Mouse (Mus musculus): ENCODE data around the gene Cotl1. TPM values are rescaled to one million over a fixed set of nuclear protein-coding genes. Genes with fewer than 3 reads are reported as not detected.

Gene Cotl1
- polyA plus RNA-seq, 1 experiment from 2014 or later: 167 TPM

DNA sequence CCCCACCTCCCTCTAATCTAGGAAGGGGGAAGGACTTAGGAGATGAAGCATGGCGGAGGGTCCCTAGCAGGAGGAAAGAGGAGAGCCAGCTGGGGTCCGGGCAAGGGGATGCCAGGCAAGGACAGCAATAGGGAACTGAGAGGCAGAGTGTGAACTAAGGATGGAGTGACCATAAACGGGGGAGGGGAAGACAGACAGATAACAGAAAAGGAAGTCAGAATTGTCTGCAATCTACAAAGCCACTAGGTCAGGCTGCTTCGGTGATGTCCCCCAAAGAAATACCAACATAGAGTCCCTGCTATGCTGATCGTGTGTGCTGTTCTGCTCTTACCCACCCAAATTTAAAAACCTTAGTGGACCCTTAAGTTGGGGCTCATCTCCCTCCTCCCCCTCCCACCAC is 13.4 kb downstream of the Cotl1 start:
- Histone ChIP-seq H3K36me3 (no peaks in the 10 kb centered on the region), H3K4me1 (replicated peaks) (peaks cover 70% of the 10 kb centered on the region), H3K27me3 (replicated peaks) (no peaks in the 10 kb centered on the region), H3K9ac (no peak overlapping the region), H3K4me2 (replicated peaks) (no peak overlapping the region), H3K9me3 (no peaks in the 10 kb centered on the region), H3K4me3 (replicated peaks) (no peak overlapping the region), H3K27ac (no peak overlapping the region)
- ATAC-seq: no peak
- 63% methylated on average over 5 of the region's 5 CpGs for WGBS

DNA sequence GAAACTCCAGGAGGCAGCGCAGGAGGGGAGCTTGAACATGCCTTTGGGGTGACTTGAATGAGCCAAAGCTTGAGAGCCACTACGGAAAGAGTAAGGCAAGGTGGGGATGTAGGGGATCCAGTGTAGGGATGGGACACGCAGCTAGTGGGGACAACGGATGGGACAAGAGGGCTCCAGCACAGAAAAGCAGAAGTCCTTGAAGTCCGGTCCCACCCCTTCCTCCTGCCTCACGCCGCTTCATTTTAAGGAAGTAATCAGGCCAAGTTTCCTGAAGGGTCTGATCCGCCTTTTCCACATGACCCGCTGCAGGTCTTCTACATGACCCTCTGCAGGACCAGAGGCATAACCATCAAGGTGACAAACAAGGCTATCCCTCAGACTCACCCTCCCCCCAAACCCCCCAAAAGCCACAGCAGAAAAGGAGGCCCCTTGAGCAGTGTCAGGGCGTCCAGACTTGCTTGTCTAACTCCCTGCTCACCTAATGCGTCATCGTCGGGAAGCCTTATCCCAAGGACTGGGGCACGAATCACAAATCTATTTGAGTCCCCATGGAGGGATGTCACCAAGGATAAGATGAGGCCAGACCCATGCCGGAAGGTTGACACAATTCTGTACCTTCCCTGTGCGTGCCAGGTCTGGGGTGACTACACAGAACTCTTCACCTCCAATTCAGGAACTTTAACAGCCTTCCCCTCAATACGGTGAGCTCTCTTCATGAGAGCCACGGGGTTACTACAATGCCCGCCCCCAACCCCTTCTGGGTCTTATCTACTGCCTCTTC is 14.2 kb downstream of the Cotl1 start:
- H3K9ac ChIP-seq: no peak overlapping the region
- H3K4me1 ChIP-seq (replicated peaks): peaks cover 62% of the 10 kb centered on the region

DNA sequence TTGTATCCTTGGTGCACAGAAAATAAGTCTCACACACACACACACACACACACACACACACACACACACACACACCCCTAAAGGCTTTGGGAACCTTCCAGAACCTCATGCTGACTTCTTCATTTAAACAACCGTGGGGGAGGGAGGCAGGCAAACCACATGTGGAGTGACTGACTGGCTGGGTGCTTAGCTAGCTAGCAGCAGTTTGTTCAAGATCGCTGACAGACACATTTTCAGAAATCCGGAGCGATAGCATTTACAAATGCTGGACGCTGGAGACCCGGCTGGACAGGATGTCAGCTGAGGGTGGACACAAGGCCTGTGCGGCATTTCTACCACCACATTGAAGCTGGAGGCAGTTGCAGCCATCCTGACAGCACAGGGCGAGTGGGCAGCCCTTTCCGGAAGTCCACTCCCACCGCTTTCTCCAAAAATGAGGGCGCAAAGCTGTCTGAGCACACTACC is 15.5 kb downstream of the Cotl1 start:
- Histone ChIP-seq H3K36me3 (peaks cover 14% of the 10 kb centered on the region; the same call in 1 of the 2 replicates), H3K27me3 (replicated peaks) (no peaks in the 10 kb centered on the region), H3K4me2 (replicated peaks) (no peak overlapping the region), H3K4me1 (replicated peaks) (peaks cover 51% of the 10 kb centered on the region), H3K9me3 (no peaks in the 10 kb centered on the region), H3K4me3 (replicated peaks) (no peak overlapping the region), H3K9ac (no peak overlapping the region), H3K27ac (0 out of 2 replicates have a peak overlapping the region, but pooled peaks have one; percentile 25)
- ATAC-seq: no peak
- WGBS: 56% methylated on average over 11 of the region's 11 CpGs

More for the DNA sequence above, 14.2 kb downstream of the Cotl1 start:
- H3K9me3 ChIP-seq: no peaks in the 10 kb centered on the region
- WGBS: 81% methylated on average over 19 of the region's 19 CpGs
- H3K36me3 ChIP-seq: peaks cover 4% of the 10 kb centered on the region; the same call in 1 of the 2 replicates
- no peak overlapping the region for H3K4me2 ChIP-seq (replicated peaks)
- ATAC-seq: no peak
- no peak overlapping the region for H3K4me3 ChIP-seq (replicated peaks)
- H3K27ac ChIP-seq: no peak overlapping the region
- H3K27me3 ChIP-seq (replicated peaks): no peaks in the 10 kb centered on the region

DNA sequence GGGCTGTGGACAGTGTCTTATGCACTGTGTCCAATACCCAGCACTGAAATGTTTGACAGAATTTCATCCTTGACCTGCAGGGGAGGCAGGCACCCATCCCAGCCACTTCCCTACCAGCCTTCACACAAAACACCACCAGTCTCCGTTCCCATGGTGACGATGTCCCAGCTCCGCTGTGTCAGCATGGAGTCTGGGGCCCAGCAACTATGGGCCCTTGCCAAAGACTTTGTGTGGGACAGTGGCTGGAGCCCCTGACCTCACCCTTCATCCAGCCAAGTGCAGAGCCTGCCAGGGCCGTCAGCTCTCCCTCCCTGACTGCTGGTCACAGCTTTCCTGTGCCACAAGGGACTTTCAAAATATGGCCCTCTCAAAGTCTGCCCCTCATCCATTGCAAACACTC is 16.2 kb downstream of the Cotl1 start:
- Histone ChIP-seq H3K9me3 (no peaks in the 10 kb centered on the region), H3K27ac (no peak overlapping the region), H3K36me3 (peaks cover 14% of the 10 kb centered on the region; the same call in 1 of the 2 replicates), H3K4me1 (replicated peaks) (peaks cover 47% of the 10 kb centered on the region), H3K4me3 (replicated peaks) (no peak overlapping the region), H3K9ac (no peak overlapping the region), H3K27me3 (replicated peaks) (no peaks in the 10 kb centered on the region), H3K4me2 (replicated peaks) (no peak overlapping the region)
- ATAC-seq: no peak
- 77% methylated on average over 4 of the region's 4 CpGs for WGBS

- WGBS: 93% methylated on average over 9 of the region's 9 CpGs
- no peak for ATAC-seq
- H3K4me3 ChIP-seq (replicated peaks): no peak overlapping the region
- no peak overlapping the region for H3K27ac ChIP-seq
- H3K36me3 ChIP-seq: peaks cover 14% of the 10 kb centered on the region; the same call in 1 of the 2 replicates
- H3K9me3 ChIP-seq: no peaks in the 10 kb centered on the region
- H3K4me2 ChIP-seq (replicated peaks): no peak overlapping the region
- no peak overlapping the region for H3K9ac ChIP-seq
- no peaks in the 10 kb centered on the region for H3K27me3 ChIP-seq (replicated peaks)
- peaks cover 46% of the 10 kb centered on the region for H3K4me1 ChIP-seq (replicated peaks)
Measured at GRCm38 (mm10) chr8:119823278-119823677, 17.1 kb downstream of the Cotl1 start.

- no peak overlapping the region for H3K9ac ChIP-seq
- H3K27me3 ChIP-seq (replicated peaks): no peaks in the 10 kb centered on the region
- 94% methylated on average over 6 of the region's 6 CpGs for WGBS
- H3K4me3 ChIP-seq (replicated peaks): no peak overlapping the region
- ATAC-seq: no peak
- peaks cover 46% of the 10 kb centered on the region for H3K4me1 ChIP-seq (replicated peaks)
- no peak overlapping the region for H3K27ac ChIP-seq
- no peak overlapping the region for H3K4me2 ChIP-seq (replicated peaks)
- no peaks in the 10 kb centered on the region for H3K9me3 ChIP-seq
- peaks cover 14% of the 10 kb centered on the region; the same call in 1 of the 2 replicates for H3K36me3 ChIP-seq
Measured at GRCm38 (mm10) chr8:119821691-119822090, 18.7 kb downstream of the Cotl1 start.

DNA sequence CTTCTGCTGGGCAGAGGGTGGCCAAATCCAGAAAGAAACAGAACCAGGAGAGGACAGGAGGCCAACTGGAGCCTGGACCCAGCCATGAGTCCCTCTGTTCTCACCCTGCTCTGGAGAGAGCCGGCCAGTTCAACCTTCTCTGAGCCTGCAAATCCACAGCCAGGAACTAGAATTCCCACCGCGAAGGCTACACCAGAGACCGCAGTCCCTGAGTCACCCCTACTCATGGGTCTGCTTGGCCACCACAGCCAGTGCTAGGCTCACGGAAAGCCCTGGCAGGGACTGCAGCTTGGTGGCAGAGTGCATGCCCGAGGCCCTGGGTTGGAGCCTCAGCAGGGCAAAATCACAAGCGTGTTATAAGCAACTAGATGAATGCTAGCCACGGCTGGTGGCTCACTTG is 20.4 kb downstream of the Cotl1 start:
- H3K9me3 ChIP-seq: no peaks in the 10 kb centered on the region
- no peak overlapping the region; the same call in 1 of the 2 replicates for H3K9ac ChIP-seq
- no peak overlapping the region for H3K4me2 ChIP-seq (replicated peaks)
- ATAC-seq: no peak
- H3K27ac ChIP-seq: no peak overlapping the region
- no peaks in the 10 kb centered on the region for H3K27me3 ChIP-seq (replicated peaks)
- H3K4me3 ChIP-seq (replicated peaks): no peak overlapping the region
- 91% methylated on average over 8 of the region's 8 CpGs for WGBS
- peaks cover 14% of the 10 kb centered on the region; the same call in 1 of the 2 replicates for H3K36me3 ChIP-seq
- H3K4me1 ChIP-seq (replicated peaks): peaks cover 35% of the 10 kb centered on the region

GRCm38 (mm10) chr8:119819316-119819715 is 21.0 kb downstream of the Cotl1 start:
- no peak overlapping the region for H3K27ac ChIP-seq
- H3K4me3 ChIP-seq (replicated peaks): no peak overlapping the region
- H3K4me1 ChIP-seq (replicated peaks): peaks cover 36% of the 10 kb centered on the region
- WGBS: 76% methylated on average over 7 of the region's 7 CpGs
- H3K36me3 ChIP-seq: peaks cover 14% of the 10 kb centered on the region; the same call in 1 of the 2 replicates
- H3K9me3 ChIP-seq: no peaks in the 10 kb centered on the region
- H3K9ac ChIP-seq: no peak overlapping the region
- ATAC-seq: no peak
- H3K27me3 ChIP-seq (replicated peaks): no peaks in the 10 kb centered on the region
- H3K4me2 ChIP-seq (replicated peaks): no peak overlapping the region

- WGBS: 44% methylated on average over 12 of the region's 12 CpGs
- H3K36me3 ChIP-seq: peaks cover 14% of the 10 kb centered on the region; the same call in 1 of the 2 replicates
- peak overlapping the region; percentile 20; the same call in 1 of the 2 replicates for H3K27ac ChIP-seq
- no peak for ATAC-seq
- H3K4me3 ChIP-seq (replicated peaks): no peak overlapping the region
- H3K9me3 ChIP-seq: no peaks in the 10 kb centered on the region
- H3K9ac ChIP-seq: no peak overlapping the region
- no peak overlapping the region for H3K4me2 ChIP-seq (replicated peaks)
- H3K27me3 ChIP-seq (replicated peaks): no peaks in the 10 kb centered on the region
- H3K4me1 ChIP-seq (replicated peaks): peaks cover 46% of the 10 kb centered on the region
Measured at GRCm38 (mm10) chr8:119817446-119817845, 22.9 kb downstream of the Cotl1 start.

DNA sequence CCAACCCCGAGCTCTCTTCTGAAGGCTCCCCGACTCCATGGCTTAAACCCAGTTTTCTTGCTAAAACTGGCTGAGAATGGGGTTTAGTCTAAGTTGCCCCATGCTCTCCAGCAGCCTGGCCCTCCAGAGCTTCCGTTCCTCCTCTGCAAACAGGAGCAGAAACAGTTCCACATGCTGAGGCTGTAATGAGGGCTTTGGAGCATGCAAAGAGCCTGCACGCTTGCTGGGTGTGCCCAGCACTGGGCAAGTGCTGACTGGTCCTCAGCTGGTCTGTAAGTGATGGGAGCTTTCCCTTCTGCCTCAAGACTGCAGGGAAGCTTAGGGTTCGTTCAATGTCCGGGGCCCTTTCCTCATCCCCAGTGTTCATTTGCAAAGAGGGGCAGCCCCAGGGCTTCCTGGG is 24.1 kb downstream of the Cotl1 start:
- Histone ChIP-seq H3K36me3 (peaks cover 10% of the 10 kb centered on the region; the same call in 1 of the 2 replicates), H3K4me1 (replicated peaks) (peaks cover 56% of the 10 kb centered on the region), H3K9me3 (no peaks in the 10 kb centered on the region), H3K27me3 (replicated peaks) (no peaks in the 10 kb centered on the region), H3K4me2 (replicated peaks) (no peak overlapping the region), H3K9ac (no peak overlapping the region), H3K4me3 (replicated peaks) (no peak overlapping the region), H3K27ac (no peak overlapping the region)
- WGBS: 85% methylated on average over 6 of the region's 6 CpGs
- no peak for ATAC-seq

DNA sequence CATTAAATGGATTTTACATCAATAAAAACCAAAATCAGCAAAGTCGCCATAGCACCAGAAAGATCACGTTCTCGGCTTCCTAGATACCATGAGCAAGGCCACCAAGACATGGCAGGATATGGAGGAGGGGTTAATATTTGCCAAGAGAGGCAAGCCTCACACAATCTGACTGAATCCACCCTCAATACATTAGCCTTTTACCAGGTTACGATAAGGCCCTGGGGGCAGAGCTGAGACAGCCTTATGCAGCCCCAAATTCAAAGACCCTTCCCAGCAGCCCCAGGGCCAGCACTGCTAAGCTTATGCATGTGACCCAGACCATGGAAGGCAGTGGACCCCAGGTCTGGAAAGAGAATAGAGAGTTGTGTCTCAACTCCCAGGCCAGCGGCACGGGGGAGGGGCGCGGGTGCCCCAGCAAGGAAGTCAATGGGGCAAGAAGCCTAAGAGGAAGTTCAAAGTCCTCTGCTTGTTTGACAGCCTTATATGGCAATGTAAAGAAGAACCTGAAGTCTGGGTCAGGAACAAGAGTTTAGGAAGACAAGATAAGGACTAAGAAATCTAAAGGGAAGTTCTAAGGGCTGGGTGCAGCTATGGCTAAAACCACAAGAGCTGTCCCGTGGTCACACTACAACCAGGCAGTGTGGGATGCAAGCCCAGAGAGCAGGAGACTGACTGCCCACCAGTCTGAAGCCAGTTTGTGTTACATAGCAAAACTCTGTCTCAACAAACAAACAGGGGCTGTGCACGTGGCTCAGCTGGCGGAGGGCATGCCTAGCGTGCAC is 27.5 kb downstream of the Cotl1 start:
- 0 out of 2 replicates have a peak overlapping the region, but pooled peaks have one; percentile 23 for H3K9ac ChIP-seq
- peak overlapping the region; percentile 46 for H3K4me2 ChIP-seq (replicated peaks)
- no peak overlapping the region for H3K4me3 ChIP-seq (replicated peaks)
- peaks cover 54% of the 10 kb centered on the region for H3K4me1 ChIP-seq (replicated peaks)
- H3K36me3 ChIP-seq: peaks cover 11% of the 10 kb centered on the region
- ATAC-seq: peak; percentile 81
- WGBS: 53% methylated on average over 12 of the region's 12 CpGs
- H3K9me3 ChIP-seq: no peaks in the 10 kb centered on the region
- H3K27me3 ChIP-seq (replicated peaks): no peaks in the 10 kb centered on the region
- H3K27ac ChIP-seq: peak overlapping the region; percentile 95

GRCm38 (mm10) chr8:119811925-119812324 is 28.4 kb downstream of the Cotl1 start:
- H3K4me2 ChIP-seq (replicated peaks): peak overlapping the region; percentile 46; the same call in 1 of the 2 replicates
- no peak overlapping the region for H3K9ac ChIP-seq
- ATAC-seq: no peak
- H3K9me3 ChIP-seq: no peaks in the 10 kb centered on the region
- H3K27ac ChIP-seq: peak overlapping the region; percentile 95
- H3K27me3 ChIP-seq (replicated peaks): no peaks in the 10 kb centered on the region
- peaks cover 48% of the 10 kb centered on the region for H3K4me1 ChIP-seq (replicated peaks)
- H3K4me3 ChIP-seq (replicated peaks): no peak overlapping the region
- 35% methylated on average over 6 of the region's 6 CpGs for WGBS
- peaks cover 12% of the 10 kb centered on the region for H3K36me3 ChIP-seq

All from intestine, embryonic 15.5 days (tissue).